Mouse (Mus musculus) embryonic stem cell, embryonic (primary cell): Measurements from ENCODE around the gene Naaladl2.

ENCODE experiments used
- CTCF ChIA-PET, 4 experiments: fragments of 300-600 bp in 2 of 4; fragments of 350-600 bp in 2 of 4; sonication (Branson Sonifier 250); formaldehyde crosslinking; loops; one replicate each; lab custom pipeline; 2022; ENCODE audit warnings: inconsistent platforms in 2 of 4; lab: Charles Lee
- POLR2A ChIA-PET, 4 experiments: fragments of 300-600 bp in 2 of 4; fragments of 350-600 bp in 2 of 4; sonication (Branson Sonifier 250); formaldehyde crosslinking; loops; one replicate each; lab custom pipeline; 2022; ENCODE audit warnings: antibody characterized with exemption in 4 of 4, inconsistent platforms in 1 of 4; lab: Charles Lee

The Naaladl2 gene

DNA sequence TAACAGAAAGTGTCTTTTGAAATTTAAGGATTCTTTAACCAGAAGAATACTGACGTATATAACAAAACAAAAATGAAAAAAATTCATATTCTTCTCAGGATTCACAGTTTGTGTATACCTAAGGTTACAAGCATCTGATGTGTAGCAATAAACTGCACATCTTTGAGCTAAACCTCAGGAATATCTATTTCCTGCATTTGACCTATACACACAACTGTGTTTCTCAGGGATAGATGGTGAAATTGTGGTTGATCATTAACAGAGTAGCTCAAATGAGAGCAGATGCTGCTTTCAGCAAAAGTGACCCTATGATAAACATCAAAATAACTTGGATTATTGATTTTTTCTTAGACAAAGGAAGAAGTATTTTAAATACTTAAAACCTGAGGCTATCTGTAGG, 1037.7 kb downstream of the Naaladl2 start:
- ChIA-PET CTCF (no interaction called here), POLR2A (no interaction called here)

GRCm38 (mm10) chr3:24079761-24080160, 1064.3 kb downstream of the Naaladl2 start:
- POLR2A ChIA-PET, result interaction anchor here in 1 of 4 experiments (0.8 kb wide), 1 partner anchor 1098 kb away, joined by 4 read pairs; no protein-coding TSS in a partner anchor
- CTCF ChIA-PET, result no interaction called here

- POLR2A ChIA-PET, result no interaction called here
- CTCF ChIA-PET, result no interaction called here
Measured at GRCm38 (mm10) chr3:24071169-24071797, 1072.8 kb downstream of the Naaladl2 start.

DNA sequence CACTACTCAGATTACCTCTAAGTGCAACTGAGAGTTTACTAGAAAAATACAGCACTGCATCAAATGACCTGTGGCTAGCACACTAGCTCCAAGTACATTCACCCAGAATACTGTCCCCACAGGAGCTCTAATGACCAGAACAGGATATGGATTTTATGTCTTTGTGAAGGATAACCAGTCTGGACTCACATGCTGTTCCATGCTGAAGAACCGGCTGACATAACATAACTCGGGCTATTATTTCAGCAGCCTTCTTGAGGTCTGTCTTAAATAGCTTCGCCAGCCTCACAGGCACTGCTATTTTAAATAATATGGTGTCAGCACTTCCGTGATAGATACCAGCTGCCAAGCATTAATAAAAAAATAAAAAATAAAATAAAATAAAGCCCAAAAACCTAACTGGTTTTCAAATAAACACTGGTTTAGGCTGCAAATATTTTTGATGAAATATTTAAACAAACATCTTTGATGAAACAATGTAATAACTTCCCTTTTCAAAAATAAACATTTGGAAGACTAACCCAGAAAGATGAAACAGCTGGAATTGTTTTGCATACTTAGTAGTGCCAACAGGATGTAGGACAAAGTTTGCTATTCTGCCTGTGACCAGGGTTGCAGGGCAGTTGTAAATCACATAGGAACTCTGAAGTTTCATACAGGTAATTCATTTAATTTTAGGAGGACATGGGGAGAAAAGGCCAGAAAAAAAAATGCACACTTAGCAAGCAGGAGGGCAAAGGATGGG, 1073.5 kb downstream of the Naaladl2 start:
- POLR2A ChIA-PET, result no interaction called here
- CTCF ChIA-PET, result no interaction called here

- ChIA-PET CTCF (no interaction called here), POLR2A (no interaction called here)
Measured at GRCm38 (mm10) chr3:24048217-24048616, 1095.8 kb downstream of the Naaladl2 start.

DNA sequence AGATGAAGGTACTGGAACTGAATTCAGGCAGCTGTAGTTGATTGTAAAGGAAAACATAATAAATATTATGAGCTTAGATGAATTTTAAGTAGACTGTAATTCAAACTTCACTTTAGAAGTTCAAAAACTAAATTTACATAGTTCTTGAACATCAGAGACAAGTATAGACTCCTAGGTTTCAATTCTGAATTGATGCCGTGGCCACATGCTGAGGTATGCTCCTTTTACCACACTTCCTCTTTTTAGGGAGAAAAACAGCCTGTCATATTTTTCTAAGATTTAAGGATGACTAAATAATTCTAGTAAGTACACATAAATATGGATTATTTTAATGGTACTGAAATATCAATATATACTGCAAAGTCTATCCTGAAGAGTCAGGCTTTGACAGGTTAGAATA, 1142.3 kb downstream of the Naaladl2 start:
- POLR2A ChIA-PET, result no interaction called here
- CTCF ChIA-PET, result no interaction called here

- ChIA-PET CTCF (no interaction called here), POLR2A (no interaction called here)
Measured at GRCm38 (mm10) chr3:23973727-23974126, 1170.3 kb downstream of the Naaladl2 start.

- ChIA-PET CTCF (no interaction called here), POLR2A (no interaction called here)
Measured at GRCm38 (mm10) chr3:23972747-23973667, 1171.1 kb downstream of the Naaladl2 start.

DNA sequence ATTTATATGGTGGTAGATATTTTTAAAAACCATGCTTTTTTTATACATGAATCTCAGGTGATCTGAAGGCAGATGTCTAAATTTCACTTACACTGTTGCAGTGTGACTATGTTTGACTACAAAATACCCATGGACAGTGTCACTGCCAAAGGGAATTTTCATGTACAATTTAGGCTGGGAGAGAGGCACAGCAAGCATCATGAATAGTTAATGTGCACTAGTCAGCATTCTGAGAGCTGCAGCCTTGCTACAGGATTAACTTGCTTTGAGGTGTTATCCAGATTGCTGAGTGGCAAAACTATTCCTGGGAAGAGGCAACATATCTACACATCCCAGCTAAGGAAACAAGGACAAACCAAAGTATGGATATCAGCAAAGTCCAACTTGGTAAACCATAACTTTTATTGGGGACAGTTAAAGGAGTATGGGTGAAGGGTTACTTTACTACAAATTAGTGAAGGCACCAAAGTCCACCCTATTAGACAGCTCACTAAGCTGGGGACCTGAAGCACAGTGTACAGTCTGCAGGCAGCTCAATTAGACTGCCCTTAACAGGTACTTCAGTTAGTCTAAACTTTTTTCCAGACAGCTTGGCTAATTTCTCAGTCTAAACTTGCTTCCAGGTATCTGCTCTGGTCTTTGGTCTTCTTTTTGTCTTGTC, 1181.0 kb downstream of the Naaladl2 start:
- CTCF ChIA-PET, result no interaction called here
- POLR2A ChIA-PET, result no interaction called here

GRCm38 (mm10) chr3:23946182-23946581, 1197.9 kb downstream of the Naaladl2 start:
- CTCF ChIA-PET, result no interaction called here
- POLR2A ChIA-PET, result no interaction called here

GRCm38 (mm10) chr3:23937299-23937698, 1206.8 kb downstream of the Naaladl2 start:
- POLR2A ChIA-PET, result no interaction called here
- CTCF ChIA-PET, result no interaction called here

- ChIA-PET CTCF (no interaction called here), POLR2A (no interaction called here)
Measured at GRCm38 (mm10) chr3:23928097-23928496, 1216.0 kb downstream of the Naaladl2 start.

- POLR2A ChIA-PET, result no interaction called here
- CTCF ChIA-PET, result no interaction called here
Measured at GRCm38 (mm10) chr3:23907682-23908081, 1236.4 kb downstream of the Naaladl2 start.

GRCm38 (mm10) chr3:23865688-23866087, 1278.4 kb downstream of the Naaladl2 start:
- POLR2A ChIA-PET, result no interaction called here

GRCm38 (mm10) chr3:23857275-23857674, 1286.8 kb downstream of the Naaladl2 start:
- CTCF ChIA-PET, result no interaction called here
- POLR2A ChIA-PET, result no interaction called here

More at GRCm38 (mm10) chr3:23865688-23866087, 1278.4 kb downstream of the Naaladl2 start:
- CTCF ChIA-PET, result no interaction called here

GRCm38 (mm10) chr3:23817585-23817984, 1326.5 kb downstream of the Naaladl2 start:
- ChIA-PET POLR2A (no interaction called here), CTCF (no interaction called here)

DNA sequence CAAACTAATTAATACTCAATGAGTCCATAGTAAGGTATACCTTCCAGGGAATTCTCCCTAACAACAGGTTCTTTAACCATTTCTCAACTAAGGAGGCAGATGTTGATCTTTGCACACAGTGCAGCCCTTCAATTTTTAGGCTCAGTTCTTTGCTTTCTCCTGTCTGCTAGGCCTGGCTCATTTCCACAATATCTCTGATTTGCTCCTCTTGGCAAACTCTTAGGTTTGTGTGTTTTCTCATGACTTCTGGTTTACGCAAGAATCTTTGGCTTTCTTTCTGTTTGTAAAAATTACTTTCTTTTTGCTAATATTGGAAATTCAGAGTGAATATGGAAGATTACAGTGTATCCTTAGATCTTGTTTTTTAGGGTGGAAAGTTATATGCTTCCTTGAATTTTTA, 1385.3 kb downstream of the Naaladl2 start:
- CTCF ChIA-PET, result no interaction called here
- POLR2A ChIA-PET, result no interaction called here
